Mouse (Mus musculus) heart, adult 2 months (tissue): ENCODE results near the gene Olfr365.

Experiments
- CTCF ChIP-seq: fragments of 200-600 bp; IDR thresholded peaks from 2 replicates; pipeline ENCODE4 v1.8.1; 2022; ENCODE audit warnings: antibody characterized with exemption, mild to moderate bottlenecking, moderate library complexity
- EP300 ChIP-seq: fragments of 200-500 bp; IDR thresholded peaks from 2 replicates; pipeline ENCODE4 v1.6.1; 2011; ENCODE audit warnings: low read depth, low read length, control low read depth; ENCODE audit not compliant: insufficient read depth

DNA sequence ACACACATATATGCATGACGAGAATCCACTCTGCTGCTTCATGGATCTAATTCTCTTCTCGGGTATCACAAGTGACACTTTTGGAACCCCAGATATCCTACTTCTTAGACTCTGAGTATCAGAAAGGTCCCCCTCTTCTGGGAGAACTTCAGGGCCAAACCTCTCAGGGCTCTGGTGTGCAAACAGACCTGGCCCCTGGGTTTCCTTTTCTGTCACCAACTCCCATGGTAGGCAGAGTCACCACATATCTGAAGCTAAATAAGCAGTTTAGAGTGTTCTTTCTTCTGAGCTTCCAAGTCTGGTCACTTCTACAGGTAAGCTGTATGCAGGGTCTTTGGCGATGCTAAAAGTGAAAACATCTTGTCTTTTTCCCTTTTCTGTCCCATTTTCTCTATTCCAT lies at the start of gene Olfr365:
- no peak for TF ChIP-seq CTCF
- TF ChIP-seq EP300: no peak
